Mouse (Mus musculus): Measurements from ENCODE around the gene Tecpr1. TPM values are rescaled to one million over a fixed set of nuclear protein-coding genes. Genes with fewer than 3 reads are reported as not detected.

Tecpr1 gene
- polyA plus RNA-seq, 1 experiment from 2014 or later: 13.2 TPM

GRCm38 (mm10) chr5:144195567-144195966 is 27.8 kb downstream of the Tecpr1 start:
- Histone ChIP-seq H3K4me1 (ENCODE audit: control insufficient read depth, insufficient read depth, low read length) (peaks cover 8% of the 10 kb centered on the region; the same call in 1 of the 2 replicates), H3K27me3 (ENCODE audit: control insufficient read depth, insufficient read depth, low read length) (no peaks in the 10 kb centered on the region), H3K27ac (ENCODE audit: low read depth, low read length) (no peak overlapping the region), H3K36me3 (ENCODE audit: control insufficient read depth, insufficient read depth, low read length) (no peaks in the 10 kb centered on the region), H3K4me3 (ENCODE audit: low read depth, low read length) (no peak overlapping the region), H3K9me3 (replicated peaks; ENCODE audit: control insufficient read depth, low read length) (no peaks in the 10 kb centered on the region), H3K4me2 (no peak overlapping the region), H3K9ac (ENCODE audit: low read depth, low read length) (no peak overlapping the region)
- 92% methylated on average over 8 of the region's 8 CpGs for WGBS (ENCODE audit: insufficient replicate concordance)
- no peak for ATAC-seq (replicated peaks; ENCODE audit: insufficient number of reproducible peaks, low FRiP score, low TSS enrichment)

- no peaks in the 10 kb centered on the region for H3K27me3 ChIP-seq (ENCODE audit: control insufficient read depth, insufficient read depth, low read length)
- H3K4me1 ChIP-seq (ENCODE audit: control insufficient read depth, insufficient read depth, low read length): peaks cover 19% of the 10 kb centered on the region
- no peaks in the 10 kb centered on the region for H3K9me3 ChIP-seq (replicated peaks; ENCODE audit: control insufficient read depth, low read length)
- 75% methylated on average over 7 of the region's 7 CpGs for WGBS (ENCODE audit: insufficient replicate concordance)
- no peak for ATAC-seq (replicated peaks; ENCODE audit: insufficient number of reproducible peaks, low FRiP score, low TSS enrichment)
- no peak overlapping the region for H3K4me3 ChIP-seq (ENCODE audit: low read depth, low read length)
- H3K36me3 ChIP-seq (ENCODE audit: control insufficient read depth, insufficient read depth, low read length): no peaks in the 10 kb centered on the region
- H3K4me2 ChIP-seq: no peak overlapping the region
- H3K9ac ChIP-seq (ENCODE audit: low read depth, low read length): no peak overlapping the region
- no peak overlapping the region for H3K27ac ChIP-seq (ENCODE audit: low read depth, low read length)
These were observed 29.0 kb downstream of the Tecpr1 start for GRCm38 (mm10) chr5:144194416-144194815.

- Histone ChIP-seq H3K9ac (ENCODE audit: low read depth, low read length) (no peak overlapping the region), H3K4me1 (ENCODE audit: control insufficient read depth, insufficient read depth, low read length) (peaks cover 23% of the 10 kb centered on the region), H3K9me3 (replicated peaks; ENCODE audit: control insufficient read depth, low read length) (no peaks in the 10 kb centered on the region), H3K4me3 (ENCODE audit: low read depth, low read length) (no peak overlapping the region), H3K4me2 (no peak overlapping the region), H3K36me3 (ENCODE audit: control insufficient read depth, insufficient read depth, low read length) (no peaks in the 10 kb centered on the region; the same call in 1 of the 2 replicates), H3K27ac (ENCODE audit: low read depth, low read length) (no peak overlapping the region), H3K27me3 (ENCODE audit: control insufficient read depth, insufficient read depth, low read length) (no peaks in the 10 kb centered on the region)
- 73% methylated on average over 6 of the region's 6 CpGs for WGBS (ENCODE audit: insufficient replicate concordance)
- no peak for ATAC-seq (replicated peaks; ENCODE audit: insufficient number of reproducible peaks, low FRiP score, low TSS enrichment)
These were observed 30.7 kb downstream of the Tecpr1 start for GRCm38 (mm10) chr5:144192673-144193072.

DNA sequence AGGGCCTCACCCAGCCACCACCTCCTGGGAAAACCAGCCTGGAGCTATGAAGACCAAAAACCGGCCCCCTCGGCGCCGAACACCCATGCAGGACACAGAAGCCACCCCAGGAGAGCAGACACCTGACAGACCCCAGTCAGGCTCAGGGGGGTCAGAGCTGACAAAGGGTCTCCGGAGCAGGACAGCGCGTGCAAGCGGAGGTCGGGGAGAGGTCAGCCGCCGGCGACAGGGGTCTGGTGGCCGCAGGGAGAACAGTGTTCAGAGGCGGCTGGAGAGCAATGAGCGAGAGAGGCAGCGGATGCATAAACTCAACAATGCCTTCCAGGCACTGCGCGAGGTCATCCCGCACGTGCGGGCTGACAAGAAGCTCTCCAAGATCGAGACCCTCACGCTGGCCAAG is 32.4 kb downstream of the Tecpr1 start:
- no peaks in the 10 kb centered on the region for H3K27me3 ChIP-seq (ENCODE audit: control insufficient read depth, insufficient read depth, low read length)
- H3K4me3 ChIP-seq (ENCODE audit: low read depth, low read length): no peak overlapping the region
- H3K27ac ChIP-seq (ENCODE audit: low read depth, low read length): no peak overlapping the region
- H3K4me2 ChIP-seq: peak overlapping the region; percentile 69
- H3K9ac ChIP-seq (ENCODE audit: low read depth, low read length): no peak overlapping the region; the same call in 1 of the 2 replicates
- no peaks in the 10 kb centered on the region; the same call in 1 of the 2 replicates for H3K36me3 ChIP-seq (ENCODE audit: control insufficient read depth, insufficient read depth, low read length)
- peaks cover 23% of the 10 kb centered on the region for H3K4me1 ChIP-seq (ENCODE audit: control insufficient read depth, insufficient read depth, low read length)
- WGBS (ENCODE audit: insufficient replicate concordance): 39% methylated on average over 23 of the region's 23 CpGs
- ATAC-seq (replicated peaks; ENCODE audit: insufficient number of reproducible peaks, low FRiP score, low TSS enrichment): no peak
- no peaks in the 10 kb centered on the region for H3K9me3 ChIP-seq (replicated peaks; ENCODE audit: control insufficient read depth, low read length)

DNA sequence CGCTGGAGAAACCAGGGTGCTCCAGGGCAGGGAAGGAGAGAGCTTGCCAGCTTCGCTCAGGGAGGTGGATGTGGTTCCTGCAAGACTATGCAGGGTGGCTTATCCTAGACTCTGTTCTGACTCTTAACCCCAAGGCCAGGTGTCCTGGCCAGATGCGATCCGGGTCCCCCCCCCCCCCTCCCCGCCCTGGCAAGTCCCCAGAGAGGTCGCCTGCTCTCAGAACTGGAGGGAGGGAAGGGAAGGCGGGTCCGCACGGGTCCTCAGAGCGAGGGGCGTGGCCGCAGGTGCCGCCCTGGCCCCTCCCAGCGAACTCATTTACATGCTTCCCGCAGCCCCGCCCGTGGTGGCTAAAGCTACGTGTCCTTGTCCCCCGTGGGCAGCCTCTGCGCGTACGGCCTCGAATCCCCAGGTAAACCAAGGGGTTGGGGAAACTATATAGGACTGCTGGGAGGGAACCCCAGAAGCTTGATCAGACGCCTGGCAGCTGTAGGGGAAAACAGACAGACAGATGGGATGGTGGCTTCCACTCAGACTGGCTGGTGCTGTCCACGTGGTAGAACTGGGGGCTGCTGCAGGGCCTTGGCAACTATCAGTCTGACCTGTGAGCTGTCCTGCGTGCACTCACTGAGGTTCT is 33.3 kb downstream of the Tecpr1 start, which contains the start of gene Bhlha15:
Gene Bhlha15 (plus strand): TSS at position 337 of the 634 bp plus-strand sequence.
- WGBS (ENCODE audit: insufficient replicate concordance): 3% methylated on average over 19 of the region's 26 CpGs
- Histone ChIP-seq H3K27me3 (ENCODE audit: control insufficient read depth, insufficient read depth, low read length) (no peaks in the 10 kb centered on the region), H3K9me3 (replicated peaks; ENCODE audit: control insufficient read depth, low read length) (no peaks in the 10 kb centered on the region), H3K36me3 (ENCODE audit: control insufficient read depth, insufficient read depth, low read length) (peaks cover 3% of the 10 kb centered on the region; the same call in 1 of the 2 replicates), H3K4me3 (ENCODE audit: low read depth, low read length) (peak within 1 kb of the TSS; percentile 33), H3K9ac (ENCODE audit: low read depth, low read length) (peak within 1 kb of the TSS; percentile 7), H3K4me2 (peak within 1 kb of the TSS; percentile 69), H3K4me1 (ENCODE audit: control insufficient read depth, insufficient read depth, low read length) (peaks cover 23% of the 10 kb centered on the region), H3K27ac (ENCODE audit: low read depth, low read length) (no peak within 1 kb of the TSS)
- ATAC-seq (replicated peaks; ENCODE audit: insufficient number of reproducible peaks, low FRiP score, low TSS enrichment): peak; percentile 44

GRCm38 (mm10) chr5:144189327-144189726 is 34.1 kb downstream of the Tecpr1 start:
- Histone ChIP-seq H3K27ac (ENCODE audit: low read depth, low read length) (no peak overlapping the region), H3K4me3 (ENCODE audit: low read depth, low read length) (no peak overlapping the region; the same call in 1 of the 2 replicates), H3K36me3 (ENCODE audit: control insufficient read depth, insufficient read depth, low read length) (peaks cover 5% of the 10 kb centered on the region), H3K9ac (ENCODE audit: low read depth, low read length) (no peak overlapping the region), H3K9me3 (replicated peaks; ENCODE audit: control insufficient read depth, low read length) (no peaks in the 10 kb centered on the region), H3K4me1 (ENCODE audit: control insufficient read depth, insufficient read depth, low read length) (peaks cover 23% of the 10 kb centered on the region), H3K27me3 (ENCODE audit: control insufficient read depth, insufficient read depth, low read length) (no peaks in the 10 kb centered on the region), H3K4me2 (peak overlapping the region; percentile 69)
- no peak for ATAC-seq (replicated peaks; ENCODE audit: insufficient number of reproducible peaks, low FRiP score, low TSS enrichment)
- WGBS (ENCODE audit: insufficient replicate concordance): 52% methylated on average over 7 of the region's 7 CpGs

DNA sequence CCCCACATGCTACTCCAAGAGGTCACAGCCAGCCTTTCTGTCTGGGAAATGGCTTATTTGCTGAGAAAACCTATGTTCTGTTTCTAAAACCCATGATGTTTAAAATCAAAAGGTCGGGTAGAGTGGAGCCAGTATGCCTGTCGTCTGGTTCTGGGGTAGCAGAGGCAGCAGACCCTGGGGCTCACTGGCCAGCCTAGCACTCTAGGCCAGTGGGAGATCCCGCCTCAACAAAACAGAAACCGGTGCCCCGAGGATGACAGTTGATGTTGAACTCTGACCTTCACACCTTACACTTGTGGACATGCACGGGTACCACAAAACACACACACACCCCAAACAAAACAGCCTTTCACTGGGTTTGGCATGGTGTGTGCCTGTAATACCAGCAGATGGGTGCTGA is 35.0 kb downstream of the Tecpr1 start:
- no peak overlapping the region for H3K27ac ChIP-seq (ENCODE audit: low read depth, low read length)
- no peak overlapping the region for H3K4me3 ChIP-seq (ENCODE audit: low read depth, low read length)
- WGBS (ENCODE audit: insufficient replicate concordance): 76% methylated on average over 6 of the region's 6 CpGs
- H3K27me3 ChIP-seq (ENCODE audit: control insufficient read depth, insufficient read depth, low read length): no peaks in the 10 kb centered on the region
- no peak overlapping the region for H3K4me2 ChIP-seq
- no peak for ATAC-seq (replicated peaks; ENCODE audit: insufficient number of reproducible peaks, low FRiP score, low TSS enrichment)
- H3K4me1 ChIP-seq (ENCODE audit: control insufficient read depth, insufficient read depth, low read length): peaks cover 24% of the 10 kb centered on the region
- no peaks in the 10 kb centered on the region for H3K9me3 ChIP-seq (replicated peaks; ENCODE audit: control insufficient read depth, low read length)
- H3K36me3 ChIP-seq (ENCODE audit: control insufficient read depth, insufficient read depth, low read length): peaks cover 5% of the 10 kb centered on the region
- H3K9ac ChIP-seq (ENCODE audit: low read depth, low read length): no peak overlapping the region

GRCm38 (mm10) chr5:144184350-144185045 is 38.9 kb downstream of the Tecpr1 start:
- WGBS (ENCODE audit: insufficient replicate concordance): 89% methylated on average over 21 of the region's 21 CpGs
- H3K27ac ChIP-seq (ENCODE audit: low read depth, low read length): no peak overlapping the region
- H3K4me1 ChIP-seq (ENCODE audit: control insufficient read depth, insufficient read depth, low read length): peaks cover 17% of the 10 kb centered on the region
- H3K4me3 ChIP-seq (ENCODE audit: low read depth, low read length): no peak overlapping the region
- no peak for ATAC-seq (replicated peaks; ENCODE audit: insufficient number of reproducible peaks, low FRiP score, low TSS enrichment)
- 0 out of 2 replicates have a peak overlapping the region, but pooled peaks have one; percentile 22 for H3K9ac ChIP-seq (ENCODE audit: low read depth, low read length)
- H3K4me2 ChIP-seq: no peak overlapping the region
- H3K36me3 ChIP-seq (ENCODE audit: control insufficient read depth, insufficient read depth, low read length): peaks cover 5% of the 10 kb centered on the region
- no peaks in the 10 kb centered on the region for H3K27me3 ChIP-seq (ENCODE audit: control insufficient read depth, insufficient read depth, low read length)
- no peaks in the 10 kb centered on the region for H3K9me3 ChIP-seq (replicated peaks; ENCODE audit: control insufficient read depth, low read length)

Measured in heart, embryonic 11.5 days (tissue).